20 mouse cellular contexts compared by ENCODE assay signal in genomic region chr7:19477084-19477483, GRCm38 (mm10). TPM values are rescaled to one million over a fixed set of nuclear protein-coding genes. Genes with fewer than 3 reads are reported as not detected.
DNase-seq lines count a peak whose midpoint lies in the region; TF ChIP-seq lines count a peak whose summit lies in the region.
"Had no signal": no experiment of that assay in that cellular context is flagged by ENCODE, and none has a peak within 500 bp of the region (broad histone marks: within the 10 kb centered on the region; RNA-seq: fewer than 3 reads in every experiment).

No protein-coding gene starts in this region.

- H3K4me3 ChIP-seq in gastrocnemius, adult 2 months = no peak overlapping the region
- no peak overlapping the region for H3K4me3 ChIP-seq in spleen, adult 2 months (ENCODE audit: extremely low read depth, insufficient read depth, insufficient read length)
- H3K4me3 ChIP-seq: embryonic facial prominence, embryonic 13.5 days; hindbrain, embryonic 12.5 days; limb, embryonic 13.5 days had no signal

- H3K27me3 ChIP-seq in spleen, adult 2 months (ENCODE audit: control insufficient read depth, insufficient read depth, low read length) = peaks cover 2% of the 10 kb centered on the region

- 69% methylated on average over 2 of the region's 2 CpGs for WGBS in spleen, adult 2 months

- peak; percentile 12; the same call in 1 of the 2 replicates for TF ChIP-seq CTCF in gastrocnemius, adult 2 months (IDR thresholded peaks at IDR 0.05)
- TF ChIP-seq CTCF in spleen, adult 2 months (IDR thresholded peaks at IDR 0.05; ENCODE audit: extremely low read depth, insufficient read depth, insufficient read length, insufficient replicate concordance) = peak; percentile 2; the same call in 1 of the 2 replicates

- no peak for DNase-seq in gastrocnemius, adult 2 months
- no peak for DNase-seq in gastrocnemius, postnatal 14 days
- peak; percentile 28 for DNase-seq in kidney, postnatal 10 days
- no peak for DNase-seq in kidney, postnatal 36 days
- no peak for DNase-seq in spleen, adult 2 months (ENCODE audit: low read depth in 1 of 2, low spot score in 2 of 2)
- no peak for DNase-seq in spleen, postnatal 4 days (ENCODE audit: low spot score in 2 of 2)
- DNase-seq in cerebellum, adult 11-12 months = no peak
- DNase-seq in right cerebral cortex, postnatal 4 days = no peak
- DNase-seq: adrenal gland, postnatal 14 days; cerebellum, adult 8-10 months; heart, adult 11 months; kidney, adult 18-20 months; layer of hippocampus, adult 9-11 months; lung, adult 18-20 months; midbrain, embryonic 14.5 days had no signal

- intact Hi-C loops in gastrocnemius, adult 2 months (cut with DNase I) = no loop called here
- intact Hi-C loops in gastrocnemius, postnatal 14 days (cut with DNase I; ENCODE audit: low total_unique reads) = no loop called here

- TF ChIP-seq POLR2A in spleen, adult 2 months (IDR thresholded peaks at IDR 0.05; ENCODE audit: low read depth, low read length) = no peak

- peaks cover 21% of the 10 kb centered on the region for H3K4me1 ChIP-seq in spleen, adult 2 months (ENCODE audit: control insufficient read depth, insufficient read depth, insufficient read length)
- H3K4me1 ChIP-seq: embryonic facial prominence, embryonic 13.5 days had no signal

- H3K27ac ChIP-seq in gastrocnemius, adult 2 months = no peak overlapping the region
- no peak overlapping the region for H3K27ac ChIP-seq in spleen, adult 2 months (ENCODE audit: insufficient read depth, low read length)
- H3K27ac ChIP-seq: embryonic facial prominence, embryonic 13.5 days; hindbrain, embryonic 12.5 days; limb, embryonic 13.5 days had no signal

- H3K36me3 ChIP-seq in spleen, adult 2 months (ENCODE audit: control insufficient read depth, insufficient read depth, low read length) = no peaks in the 10 kb centered on the region
- H3K36me3 ChIP-seq: embryonic facial prominence, embryonic 13.5 days; hindbrain, embryonic 12.5 days; limb, embryonic 13.5 days had no signal

RNA-seq across cellular contexts. Expression of gene Exoc3l2, which starts 14.0 kb away (rescaled TPM):
- under 1 TPM; 0.41 to 0.73 TPM for total RNA-seq in gastrocnemius, adult 2 months (2021)
- total RNA-seq in gastrocnemius, postnatal 14 days (2021) = under 1 TPM; 0.47 to 0.74 TPM
- polyA plus RNA-seq in spleen, adult 2 months (2012; rRNA removed) = 7.1 and 7.7 TPM in 2 replicates

RNA-seq across cellular contexts. Expression of gene Mark4, which starts 18.5 kb away (rescaled TPM):
- 10 to 100 TPM; 17.1 to 17.9 TPM for total RNA-seq in gastrocnemius, adult 2 months (2021)
- total RNA-seq in gastrocnemius, postnatal 14 days (2021) = 10 to 100 TPM; 12.6 to 14.1 TPM
- 14.6 and 23.4 TPM in 2 replicates for polyA plus RNA-seq in spleen, adult 2 months (2012; rRNA removed)

RNA-seq across cellular contexts. Expression of gene Bloc1s3, which starts 31.1 kb away (rescaled TPM):
- 1 to 10 TPM; 1.7 to 2.1 TPM for total RNA-seq in gastrocnemius, adult 2 months (2021)
- total RNA-seq in gastrocnemius, postnatal 14 days (2021) = 1 to 10 TPM; 1.7 to 2.1 TPM
- 8.8 and 13.9 TPM in 2 replicates for polyA plus RNA-seq in spleen, adult 2 months (2012; rRNA removed)

RNA-seq across cellular contexts. Expression of gene Trappc6a, which starts 31.1 kb away (rescaled TPM):
- total RNA-seq in gastrocnemius, adult 2 months (2021) = 1 to 10 TPM; 6.2 to 9.9 TPM
- 10 to 100 TPM; 19.9 to 20.0 TPM for total RNA-seq in gastrocnemius, postnatal 14 days (2021)
- 54.4 and 75.5 TPM in 2 replicates for polyA plus RNA-seq in spleen, adult 2 months (2012; rRNA removed)

RNA-seq across cellular contexts. Expression of gene Nkpd1, which starts 40.6 kb away (rescaled TPM):
- not detected for total RNA-seq in gastrocnemius, adult 2 months (2021)
- not detected for total RNA-seq in gastrocnemius, postnatal 14 days (2021)
- polyA plus RNA-seq in spleen, adult 2 months (2012; rRNA removed) = 2.2 and 2.3 TPM in 2 replicates
- total RNA-seq: gastrocnemius, adult 18-20 months had no signal
- polyA plus RNA-seq: heart, embryonic 16.5 days had no signal
